In genomic region chr15:84634361-84634760, GRCm38 (mm10) we compare ENCODE assay signal across 13 mouse cellular contexts. TPM values are rescaled to one million over a fixed set of nuclear protein-coding genes. Genes with fewer than 3 reads are reported as not detected.
A peak's percentile ranks its signal among the peaks of the same experiment; 100 is the strongest.
DNase-seq lines count a peak whose midpoint lies in the region; TF ChIP-seq lines count a peak whose summit lies in the region.
"Had no signal": no experiment of that assay in that cellular context is flagged by ENCODE, and none has a peak within 500 bp of the region (broad histone marks: within the 10 kb centered on the region; RNA-seq: fewer than 3 reads in every experiment).

No protein-coding gene starts in this region.

- no peak for TF ChIP-seq CTCF in gastrocnemius, adult 2 months (IDR thresholded peaks at IDR 0.05)

- no peak overlapping the region for H3K4me3 ChIP-seq in gastrocnemius, adult 2 months
- H3K4me3 ChIP-seq: forebrain, embryonic 15.5 days; neural tube, embryonic 12.5 days had no signal

- intact Hi-C loops in left cerebral cortex, postnatal 4 days (cut with DNase I): no loop called here
- intact Hi-C loops in gastrocnemius, adult 2 months (cut with DNase I): loop anchor here (5.0 kb wide), 1 partner anchor 512 kb away; the partner anchor contains the start of gene Pnpla5

- DNase-seq in adrenal gland, postnatal 10 days: peak; percentile 78
- no peak for DNase-seq in adrenal gland, postnatal 4 days (ENCODE audit: low spot score in 2 of 2)
- DNase-seq in left cerebral cortex, postnatal 4 days: peak; percentile 69
- DNase-seq in left cerebral cortex, adult 11 months (ENCODE audit: low spot score): no peak
- DNase-seq in gastrocnemius, adult 2 months: peak; percentile 79
- DNase-seq in kidney, adult 8-10 months: peak; percentile 42 to 50
- DNase-seq in lung, postnatal 25 days (ENCODE audit: low spot score): no peak
- no peak for DNase-seq in thymus, adult 18-20 months
- DNase-seq: cerebellum, adult 11 months; lung, embryonic 14.5 days had no signal

- no peak overlapping the region for H3K27ac ChIP-seq in gastrocnemius, adult 2 months
- H3K27ac ChIP-seq: forebrain, embryonic 15.5 days; neural tube, embryonic 12.5 days had no signal

RNA-seq across cellular contexts. Expression of gene Prr5, which starts 35.1 kb away (rescaled TPM):
- 10 to 100 TPM; 11.4 to 12.1 TPM for total RNA-seq in adrenal gland, postnatal 10 days (2021)
- total RNA-seq in adrenal gland, postnatal 4 days (2021): 10 to 100 TPM; 15.3 to 17.6 TPM
- 10 to 100 TPM; 16.7 to 18.5 TPM for total RNA-seq in left cerebral cortex, postnatal 4 days (2021)
- total RNA-seq in gastrocnemius, adult 2 months (2021): 1 to 10 TPM; 3.0 to 4.3 TPM
- total RNA-seq: G1E had no signal

Comparison
In these comparisons a context has a peak if more than half of its experiments do, and no peak if none do; other contexts are left out.
1. DNase-seq: peak in adrenal gland, postnatal 10 days (single experiment), left cerebral cortex, postnatal 4 days (single experiment), gastrocnemius, adult 2 months (single experiment) and kidney, adult 8-10 months (2 of 2); none in adrenal gland, postnatal 4 days (0 of 2), left cerebral cortex, adult 11 months (single experiment), lung, postnatal 25 days (single experiment) and thymus, adult 18-20 months (0 of 2).